Mouse (Mus musculus): Measurements from ENCODE around the gene Ddx1. TPM values are rescaled to one million over a fixed set of nuclear protein-coding genes. Genes with fewer than 3 reads are reported as not detected.

The Ddx1 gene
- total RNA-seq (2021), result 75.3 and 101 TPM in 2 replicates
- long read RNA-seq, full-length matches to known transcripts, result 205 of 227 reads
- long read RNA-seq, partial matches to known transcripts, result 9 of 227 reads
- long read RNA-seq, other reads (novel, unspliced or antisense), result 13 of 227 reads

GRCm38 (mm10) chr12:13248691-13249572 is at the start of gene Ddx1:
Ddx1 (minus strand) TSS chr12:13249213.
- peak; percentile 77 for DNase-seq

GRCm38 (mm10) chr12:13293421-13293881 is 44.4 kb upstream of the Ddx1 start:
- DNase-seq, result no peak

- no peak for DNase-seq
Observed at GRCm38 (mm10) chr12:13291453-13291852, 42.4 kb upstream of the Ddx1 start.

DNA sequence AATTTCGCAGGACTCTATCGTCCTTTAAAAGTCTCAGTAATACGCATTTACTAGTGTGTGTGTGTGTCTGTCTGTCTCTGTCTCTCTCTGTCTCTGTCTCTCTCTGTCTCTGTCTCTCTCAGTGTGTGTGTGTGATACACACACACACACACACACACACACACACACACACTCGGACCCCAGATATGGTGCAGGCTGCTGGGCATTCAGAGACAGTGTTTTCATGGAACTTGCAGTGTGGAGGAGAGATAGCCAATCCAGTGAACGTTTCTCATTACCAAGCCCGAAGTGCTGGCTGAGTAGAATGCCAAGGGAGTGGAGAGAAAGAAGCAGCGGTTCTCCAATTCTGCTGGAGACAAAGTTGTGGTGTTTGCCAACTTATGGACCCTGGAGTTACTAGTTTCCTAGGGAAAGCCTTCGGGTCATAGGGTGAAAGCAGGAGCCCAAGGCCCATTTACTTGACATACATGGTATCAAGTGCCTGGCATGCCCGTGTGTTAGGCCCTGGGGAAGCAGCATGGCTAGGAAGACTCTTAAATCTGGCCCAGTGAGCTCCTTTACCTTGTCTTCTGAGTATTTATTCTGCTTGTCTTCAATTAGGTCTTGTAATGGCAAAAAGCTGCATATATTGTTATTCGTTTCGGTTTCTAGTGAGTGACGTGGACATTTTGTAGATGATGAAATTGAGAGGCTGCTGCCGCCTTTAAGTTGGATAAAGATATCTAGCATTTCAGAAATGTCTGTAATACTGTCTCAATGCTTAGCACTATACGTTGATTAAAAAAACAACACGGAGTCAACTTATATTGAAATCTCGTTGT is 20.8 kb upstream of the Ddx1 start:
- no peak for DNase-seq

DNA sequence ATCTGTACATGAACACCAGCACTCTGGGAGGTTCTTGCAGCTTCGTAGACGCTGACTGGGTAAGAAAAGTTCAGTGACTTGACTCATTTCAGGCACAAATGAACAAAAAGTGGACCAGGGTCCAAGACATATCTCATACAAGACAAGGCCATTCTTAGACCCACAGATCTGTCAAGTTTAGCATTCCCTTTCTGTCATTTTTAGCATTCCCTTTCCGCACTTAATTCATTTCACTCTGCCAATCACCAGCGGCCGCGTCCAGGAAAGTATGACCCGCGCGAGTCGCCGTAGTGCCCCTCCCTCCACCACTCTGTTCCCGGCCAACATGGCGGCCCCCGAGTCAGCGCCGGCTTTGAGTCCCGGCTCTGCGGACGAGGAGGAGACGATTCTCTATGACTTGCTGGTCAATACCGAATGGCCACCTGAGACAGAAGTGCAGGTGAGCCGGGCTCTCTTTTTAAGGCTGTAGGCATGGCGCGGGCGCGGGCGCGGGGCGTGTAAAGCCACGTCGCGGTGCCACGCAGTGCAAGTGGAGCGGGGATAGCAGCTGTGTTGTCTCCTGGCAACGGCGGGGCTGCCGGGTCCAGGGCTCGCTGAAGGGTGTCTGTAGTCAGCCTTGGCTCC is 19.9 kb upstream of the Ddx1 start, which contains the start of gene Nbas:
TSS of gene Nbas (plus strand) at position 308 of the 624 bp plus-strand sequence.
- DNase-seq, result peak; percentile 89

- DNase-seq, result no peak
Observed at GRCm38 (mm10) chr12:13268412-13268811, 19.4 kb upstream of the Ddx1 start.

- DNase-seq, result no peak
Observed at GRCm38 (mm10) chr12:13255701-13256100, 6.7 kb upstream of the Ddx1 start.

DNA sequence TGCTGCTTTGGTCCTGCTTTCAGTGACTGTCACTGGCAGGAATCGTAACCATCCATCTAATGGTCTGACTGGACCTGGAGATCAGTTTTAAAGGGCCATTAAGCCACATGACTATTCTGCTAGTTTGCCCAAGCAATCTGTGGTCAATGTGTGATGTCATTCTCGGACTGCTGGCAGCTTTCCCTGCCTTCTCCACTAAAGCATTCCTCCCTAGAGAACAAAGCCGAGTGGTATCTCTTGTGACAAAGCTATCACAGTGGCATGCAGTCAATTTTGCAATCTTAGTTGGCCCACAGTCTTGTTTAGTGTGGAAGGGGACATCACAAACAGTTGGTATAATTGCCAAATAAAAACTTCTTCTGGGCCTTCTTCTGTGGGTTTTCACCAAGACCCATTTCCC is 6.1 kb upstream of the Ddx1 start:
- DNase-seq, result peak; percentile 35

DNA sequence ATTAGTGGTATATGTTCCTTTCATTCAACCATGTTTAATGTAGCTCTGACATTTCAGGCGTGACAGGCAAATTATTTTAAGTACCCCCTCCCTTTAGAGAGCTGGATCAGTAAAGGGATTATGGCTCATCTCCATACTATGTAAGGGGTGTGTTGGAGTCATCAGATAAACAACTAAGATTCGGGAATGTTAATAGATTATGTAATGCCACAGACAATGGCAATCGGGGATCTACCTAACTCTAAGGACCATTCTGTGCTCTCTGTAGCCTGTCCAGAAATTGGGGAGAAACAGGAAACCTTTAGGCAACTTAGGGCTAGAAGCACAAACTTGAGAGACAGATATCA is 533 bp upstream of the Ddx1 start:
- no peak for DNase-seq

GRCm38 (mm10) chr12:13242453-13242852 is 6.6 kb downstream of the Ddx1 start:
- DNase-seq, result no peak

GRCm38 (mm10) chr12:13218101-13218514 is 30.9 kb downstream of the Ddx1 start:
- DNase-seq, result no peak

- no peak for DNase-seq
Observed at GRCm38 (mm10) chr12:13217568-13217967, 31.4 kb downstream of the Ddx1 start.

DNA sequence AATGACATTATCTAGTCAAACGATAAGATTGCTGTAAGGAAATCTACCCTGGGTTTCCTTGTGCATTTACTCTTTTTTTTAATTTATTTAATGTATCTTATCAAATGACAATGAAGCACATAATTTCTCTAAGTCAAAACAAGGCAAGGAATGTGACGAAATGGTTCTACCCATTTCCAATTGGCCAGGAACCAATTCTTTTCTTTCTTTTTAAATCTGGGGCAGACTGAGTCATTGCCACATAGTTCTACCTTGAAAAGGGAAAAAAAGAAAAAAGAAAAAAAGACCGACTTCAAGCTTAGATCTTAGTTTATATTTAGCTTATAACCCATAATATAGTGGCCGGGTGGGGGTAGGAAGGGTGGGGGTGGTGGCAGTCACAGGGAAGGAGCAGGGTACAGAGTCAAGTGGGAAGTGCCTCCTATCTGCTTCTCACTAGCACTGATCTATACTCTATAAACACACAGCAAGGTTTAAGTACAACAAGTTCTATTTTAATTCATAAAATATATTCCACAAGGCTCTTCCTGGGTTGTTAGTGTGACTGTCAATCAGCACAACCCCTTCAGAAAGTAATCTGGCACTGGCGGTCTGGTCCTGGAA is 32.4 kb downstream of the Ddx1 start:
- no peak for DNase-seq

DNA sequence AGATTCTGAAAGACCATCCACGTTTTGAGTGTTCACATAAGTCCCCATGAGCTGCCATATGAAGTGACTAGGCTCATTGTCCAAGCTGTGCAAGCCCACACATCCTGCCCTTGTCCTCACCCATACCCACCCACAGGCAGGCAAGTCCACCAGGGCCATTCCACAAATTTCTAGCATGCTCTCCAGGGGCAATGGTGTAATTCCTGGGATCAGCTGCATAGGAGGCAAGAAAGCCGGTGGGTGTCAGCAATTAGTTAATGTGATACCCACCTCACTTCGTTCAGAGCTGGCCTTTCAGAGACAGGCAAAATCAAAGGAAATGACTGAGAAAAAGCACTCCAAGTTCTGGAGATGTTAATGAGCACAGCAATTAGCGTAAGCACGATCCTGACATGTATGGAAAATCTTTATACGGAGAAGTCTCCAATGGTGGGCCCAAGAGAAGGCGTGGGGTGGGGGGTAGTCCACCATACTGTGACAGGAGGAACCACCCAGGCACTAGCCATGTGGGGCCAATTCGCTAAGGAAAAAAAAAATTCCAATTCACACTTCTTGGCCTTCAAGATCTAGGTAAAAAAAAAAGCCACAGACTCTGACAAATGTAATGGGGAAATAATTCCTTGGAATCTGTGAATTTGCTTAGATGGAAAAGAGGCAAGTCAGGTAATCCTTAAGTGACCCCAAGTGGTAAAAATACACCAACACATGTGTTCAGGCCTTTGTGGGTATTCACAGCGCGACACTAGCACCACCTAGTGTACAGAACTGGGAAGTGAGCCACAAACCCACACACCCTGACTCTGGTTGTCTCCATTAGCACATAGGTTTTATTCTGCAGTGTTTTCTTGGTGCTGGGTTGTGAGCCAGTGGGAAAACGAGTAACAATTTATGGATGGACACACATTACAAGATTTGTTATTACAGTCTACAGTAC is 34.4 kb downstream of the Ddx1 start:
- DNase-seq, result peak; percentile 73

- peak; percentile 56 for DNase-seq
Observed at GRCm38 (mm10) chr12:13211746-13212482, 37.1 kb downstream of the Ddx1 start.

GRCm38 (mm10) chr12:13209692-13210377 is 39.2 kb downstream of the Ddx1 start:
- DNase-seq, result no peak

- DNase-seq, result no peak
Observed at GRCm38 (mm10) chr12:13208983-13209451, 40.0 kb downstream of the Ddx1 start.

- no peak for DNase-seq
Observed at GRCm38 (mm10) chr12:13208517-13208916, 40.5 kb downstream of the Ddx1 start.

- DNase-seq, result no peak
Observed at GRCm38 (mm10) chr12:13207099-13207498, 41.9 kb downstream of the Ddx1 start.

Data from adrenal gland, postnatal 25 days (tissue).